Mouse (Mus musculus) brain, embryonic 14.5 days (tissue): ENCODE data around the gene Pak6.

Experiments used
- CTCF ChIP-seq: fragments of 200-500 bp; IDR thresholded peaks from 2 replicates; pipeline ENCODE4 v1.5.1; 2012; ENCODE audit warnings: inconsistent platforms, mild to moderate bottlenecking, moderate library complexity, borderline replicate concordance; ENCODE audit not compliant: insufficient read depth, insufficient read length; ENCODE audit errors: extremely low read depth
- POLR2A ChIP-seq: fragments of 200-500 bp; IDR thresholded peaks from 2 replicates; pipeline ENCODE4 v1.6.1; 2012; ENCODE audit warnings: mild to moderate bottlenecking, inconsistent platforms, borderline replicate concordance; ENCODE audit not compliant: poor library complexity, insufficient read depth, insufficient read length, severe bottlenecking; ENCODE audit errors: extremely low read depth

GRCm38 (mm10) chr2:118659998-118660452, 3.1 kb upstream of the Pak6 start:
- TF ChIP-seq CTCF (no peak), POLR2A (no peak; the same call in 1 of the 2 replicates)
